Mouse (Mus musculus) frontal cortex, postnatal 14 days (tissue): ENCODE measurements around the gene Pan2.
A peak's percentile ranks its signal among the peaks of the same experiment; 100 is the strongest.
"Not testable (repeated sequence)": the region's sequence is repeated elsewhere in the genome, so short reads cannot be mapped to it uniquely, and the experiment has no call there.

Experiments
- DNase-seq, 2 experiments: peaks; one replicate each; pipeline ENCODE4 v3.0.0; 2022; ENCODE audit warnings: low spot score in 2 of 2

Pan2 gene

DNA sequence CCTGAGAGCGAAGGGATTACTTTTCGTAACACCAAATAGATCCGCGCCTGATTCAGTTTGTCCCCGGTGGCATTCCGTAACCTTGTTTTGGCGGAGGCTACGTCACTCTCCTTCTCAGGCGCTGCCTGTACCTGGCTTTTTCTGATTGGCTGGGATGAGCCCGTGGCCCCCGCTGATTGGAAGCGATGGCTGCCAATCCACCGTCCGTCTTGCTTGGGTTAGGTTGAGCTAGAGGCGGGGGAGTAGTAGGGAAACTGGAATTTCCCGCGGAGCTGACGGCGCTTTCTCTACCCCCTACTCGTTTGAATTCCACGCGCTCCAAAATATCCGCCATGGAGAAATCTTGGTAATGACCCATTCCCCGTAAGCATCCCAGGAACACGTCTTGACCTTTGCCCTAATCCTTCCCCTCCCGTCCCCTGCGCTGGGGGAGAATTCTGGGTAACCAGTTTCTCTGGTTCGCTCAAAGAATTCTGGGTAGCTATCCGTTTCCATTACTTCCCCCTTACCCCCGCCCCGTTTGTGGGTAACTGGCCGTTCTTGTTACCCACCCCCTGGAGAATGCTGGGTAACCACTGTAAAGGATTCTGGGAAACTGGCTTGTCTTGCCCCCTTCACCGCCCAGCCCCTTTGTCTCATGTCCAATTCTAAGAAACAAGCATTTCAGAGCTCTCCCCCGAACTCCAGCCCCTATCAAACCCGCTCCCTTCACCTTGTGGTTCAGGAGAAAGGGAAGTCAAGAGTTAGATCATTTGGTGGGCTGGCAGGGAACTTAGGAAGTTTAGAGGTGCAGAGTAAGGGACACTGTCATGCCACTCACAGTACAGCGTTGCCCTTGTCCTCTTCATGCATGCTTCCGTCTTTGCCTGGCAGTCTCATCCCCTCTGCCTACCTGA, at the start of gene Pan2:
Gene Pan2 (plus strand): TSS at position 210 of the 896 bp plus-strand sequence.
- peak; percentile 100 for DNase-seq

DNA sequence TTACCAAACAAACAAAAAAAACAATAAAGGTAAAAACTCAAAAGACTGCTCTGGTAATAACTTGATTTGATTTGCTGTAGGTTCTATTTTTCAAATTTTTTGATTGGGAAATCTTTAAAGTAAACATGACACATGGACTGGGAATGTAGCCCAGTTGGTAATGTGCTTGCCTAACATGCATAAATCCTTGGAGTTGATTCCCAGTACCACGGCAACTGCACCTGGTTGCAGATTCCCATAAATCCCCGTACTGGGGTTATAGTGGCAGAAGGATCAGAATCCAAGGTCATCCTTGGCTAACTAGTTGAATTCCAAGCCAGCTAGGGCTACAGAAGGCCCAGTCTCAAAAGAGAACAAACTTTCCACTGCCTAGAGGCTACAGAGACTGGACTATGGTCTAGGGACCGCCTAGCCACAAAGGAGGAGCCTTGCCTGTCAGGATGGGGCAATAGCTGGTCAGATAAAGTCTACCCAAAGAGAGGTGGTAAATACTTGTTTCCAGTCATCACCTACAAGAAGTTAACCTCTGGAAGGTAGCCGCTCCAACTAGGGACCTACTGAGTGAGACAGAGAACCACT, 49.4 kb upstream of the Pan2 start, which contains the start of gene Apon:
Gene Apon (plus strand): TSS at position 420 of the 579 bp plus-strand sequence.
- no peak for DNase-seq

DNA sequence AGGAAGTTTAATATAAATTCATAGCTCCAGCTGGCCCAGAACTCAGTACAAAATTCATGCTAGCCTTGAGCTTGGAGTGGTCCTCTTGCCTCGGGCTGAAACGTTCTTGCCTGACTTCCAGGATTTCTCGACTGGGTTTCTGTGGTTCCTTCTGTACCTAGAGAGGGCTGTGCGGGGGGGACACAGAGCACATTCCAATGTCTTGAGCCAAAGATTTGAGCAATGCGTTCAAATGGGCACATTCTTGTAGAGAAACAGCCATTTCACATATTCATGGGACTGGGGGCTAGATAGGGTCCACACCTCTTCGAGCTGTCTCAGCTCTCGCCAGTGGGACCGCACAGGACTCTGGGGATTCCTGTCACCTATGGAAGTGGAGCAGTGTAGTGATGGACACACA, 47.2 kb upstream of the Pan2 start:
- no peak for DNase-seq

DNA sequence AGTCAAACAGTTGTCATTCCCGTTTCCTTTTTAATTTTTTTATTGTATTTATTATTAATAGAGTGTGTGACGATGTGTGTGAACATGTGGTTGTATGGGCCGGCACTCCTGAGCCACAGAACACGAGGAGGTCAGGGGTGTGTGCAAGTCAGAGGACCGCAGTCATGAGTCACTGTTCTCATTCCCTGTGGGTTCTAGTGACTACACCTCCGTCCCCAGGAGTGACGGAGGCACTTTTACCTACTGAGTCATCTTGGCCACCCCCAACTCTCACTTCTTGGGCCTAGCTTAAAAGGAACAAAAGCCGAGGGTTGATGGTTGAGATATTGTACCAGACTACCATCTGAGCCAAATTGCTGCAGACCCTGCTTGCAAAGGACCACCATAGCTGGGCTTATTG, 46.8 kb upstream of the Pan2 start:
- DNase-seq, result no peak

DNA sequence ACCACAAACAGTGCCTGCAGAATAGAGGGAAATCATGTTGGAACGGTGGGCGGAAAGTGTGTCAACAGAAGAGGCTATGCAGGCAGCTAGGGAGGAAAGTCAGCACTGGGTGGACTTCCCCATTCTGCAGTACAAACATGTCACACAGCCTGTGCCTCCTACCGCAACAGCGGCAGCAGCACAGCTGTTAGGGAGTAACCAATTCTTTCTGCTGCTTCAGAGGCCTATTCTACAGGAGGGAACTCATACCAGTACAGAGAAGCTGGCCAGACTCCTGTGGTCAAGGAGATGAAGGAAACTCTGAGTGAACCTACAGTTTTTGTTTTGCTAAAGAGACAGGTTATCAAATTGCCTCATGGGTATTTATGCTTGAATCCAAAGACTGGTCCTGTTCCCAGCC, 44.2 kb upstream of the Pan2 start:
- DNase-seq, result no peak

DNA sequence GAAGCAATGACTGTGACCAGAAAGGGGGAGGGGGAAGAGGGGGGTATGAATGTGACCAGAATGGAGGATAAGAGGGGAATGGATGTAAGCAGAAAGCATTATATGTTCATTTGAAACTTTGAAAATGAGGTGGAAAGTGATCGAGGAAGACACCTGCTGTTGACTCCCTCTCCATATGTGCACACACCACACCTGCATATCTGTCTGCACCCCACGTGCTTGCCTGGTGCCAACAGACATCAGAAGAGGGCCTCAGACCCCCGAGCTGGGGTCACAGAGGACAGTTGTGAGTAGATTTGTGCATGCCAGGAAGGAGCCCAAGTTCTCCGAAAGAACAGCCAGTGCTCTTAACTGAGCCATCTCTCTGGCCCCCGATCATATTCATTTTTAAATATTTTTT, 43.2 kb upstream of the Pan2 start:
- no peak for DNase-seq

DNA sequence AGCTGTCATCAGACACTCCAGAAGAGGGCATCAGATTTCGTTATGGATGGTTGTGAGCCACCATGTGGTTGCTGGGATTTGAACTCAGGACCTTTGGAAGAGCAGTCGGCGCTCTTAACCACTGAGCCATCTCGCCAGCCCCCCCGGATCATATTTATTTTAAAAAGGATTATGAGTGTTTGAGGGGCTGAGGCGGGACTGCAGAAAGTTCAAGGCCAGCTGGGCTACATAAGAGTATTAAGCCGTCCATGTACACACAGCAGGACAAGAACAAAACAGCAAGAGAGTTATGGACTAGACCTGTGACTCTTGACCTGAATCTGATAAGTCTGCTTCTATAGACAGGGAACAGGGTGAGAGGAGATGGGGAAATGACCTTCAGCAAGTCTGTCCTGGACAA, 42.8 kb upstream of the Pan2 start:
- DNase-seq, result not testable (repeated sequence)

DNA sequence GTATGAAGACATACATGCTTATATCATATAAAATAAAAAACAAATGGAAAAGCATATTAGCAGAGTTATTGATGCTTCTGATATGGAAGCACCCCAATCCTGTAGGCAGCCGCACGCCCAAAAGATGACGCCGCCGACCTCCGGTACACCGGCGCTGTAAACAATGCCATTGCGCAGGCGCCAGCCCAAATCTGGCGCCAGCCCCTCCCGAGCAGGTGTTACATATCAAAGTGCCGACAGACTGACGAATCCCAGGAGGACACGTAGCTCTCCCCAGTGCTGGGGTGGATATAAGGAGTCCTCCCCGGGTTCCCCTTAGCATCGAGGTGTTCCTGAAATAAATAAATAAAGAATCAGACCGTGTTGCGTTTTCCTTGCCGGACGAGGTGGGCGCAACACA, 40.8 kb upstream of the Pan2 start:
- DNase-seq, result no peak

DNA sequence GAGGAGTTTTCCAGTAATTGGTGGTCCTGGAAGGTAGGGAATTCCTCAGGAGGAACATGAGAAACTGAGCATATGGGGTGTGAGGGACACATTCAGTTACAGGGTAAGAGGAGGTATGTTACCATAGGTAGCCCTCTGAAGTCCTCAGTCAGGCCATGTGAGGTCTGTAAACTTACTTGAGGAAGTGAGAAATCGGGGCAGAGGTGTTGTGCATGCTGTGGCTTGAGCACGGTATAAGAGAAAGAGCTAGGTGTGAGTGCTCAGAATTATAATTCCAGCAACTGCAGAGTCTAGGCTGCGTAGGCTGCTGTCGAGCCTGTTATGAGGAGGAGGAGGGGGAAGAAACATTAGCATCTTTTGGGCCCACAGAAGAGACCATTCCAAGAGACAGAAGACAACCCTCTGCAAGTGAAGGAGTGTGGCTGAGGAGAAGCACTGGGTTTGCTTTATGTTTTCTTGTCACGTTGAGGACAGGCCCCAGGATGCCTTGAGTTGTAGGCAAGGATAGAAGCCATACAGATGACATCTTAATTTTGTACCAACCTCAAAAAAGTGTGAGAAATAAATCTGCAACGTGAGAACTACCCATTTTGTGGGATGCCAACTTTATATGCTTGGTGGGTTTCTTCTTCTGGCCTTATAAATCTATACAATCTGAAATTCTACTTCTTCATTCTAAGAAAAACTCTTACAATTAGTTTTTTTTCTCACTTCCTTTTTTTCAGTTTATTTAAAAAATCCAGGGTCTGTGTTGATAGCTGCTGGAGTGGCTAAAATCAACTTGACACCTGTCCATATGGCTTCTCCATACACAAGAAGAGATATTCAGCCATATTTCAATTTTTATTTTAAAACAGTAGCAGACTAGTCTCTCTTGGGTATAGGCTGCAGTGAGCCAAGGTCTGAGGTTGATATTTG, 39.5 kb upstream of the Pan2 start:
- DNase-seq, result no peak

DNA sequence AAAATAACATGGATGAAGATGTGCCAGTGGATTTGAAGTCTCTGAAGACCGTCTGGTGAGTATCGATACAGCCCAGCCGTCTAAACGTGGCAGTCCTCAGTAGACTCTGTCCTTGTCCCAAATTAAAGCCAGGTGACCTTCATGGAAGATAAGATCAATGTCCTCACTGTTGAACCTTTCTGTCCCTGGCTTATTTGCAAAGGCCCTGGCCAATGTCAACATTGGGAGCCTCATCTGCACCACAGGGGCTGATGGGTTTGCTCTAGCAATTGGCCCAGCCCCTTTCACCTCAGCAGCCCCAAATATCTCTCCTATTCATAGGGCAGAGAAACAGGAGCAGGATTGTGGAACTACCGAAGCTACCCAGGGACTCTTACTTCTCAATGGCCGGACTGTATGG, 34.8 kb upstream of the Pan2 start, which contains the start of gene Apof:
Gene Apof (plus strand): TSS at position 301 of the 400 bp plus-strand sequence.
- no peak for DNase-seq

DNA sequence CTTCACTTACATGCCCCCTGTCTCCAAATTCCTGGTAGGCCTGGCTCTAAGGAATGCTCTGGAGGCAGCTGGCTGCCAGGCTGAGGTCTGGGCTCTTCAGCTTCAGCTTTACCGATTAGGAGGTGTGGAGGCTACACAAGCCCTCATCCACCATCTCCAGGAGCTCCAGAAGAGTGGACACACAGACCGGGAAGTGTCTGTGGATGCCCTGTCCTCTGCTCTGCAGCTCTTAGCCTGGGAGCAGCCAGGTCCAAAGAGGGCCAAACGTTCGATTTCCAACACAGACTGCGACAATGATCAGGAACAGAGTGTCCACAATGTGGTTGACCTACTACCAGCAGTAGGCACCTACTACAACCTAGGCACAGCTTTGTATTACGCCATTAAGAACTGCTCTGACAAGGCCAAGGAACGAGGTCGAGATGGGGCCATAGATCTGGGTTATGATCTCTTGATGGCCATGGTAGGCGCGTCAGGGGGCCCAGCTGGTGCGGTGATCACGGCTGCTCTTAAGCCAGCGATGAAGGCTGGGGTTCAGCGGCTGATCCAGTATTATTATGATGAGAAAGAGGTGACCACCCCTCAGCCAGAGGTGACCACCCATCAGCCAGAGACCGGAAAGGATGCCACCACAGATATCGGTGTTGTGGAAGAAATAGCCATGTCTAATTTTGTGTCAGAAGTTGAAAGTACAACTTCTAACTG, 33.8 kb upstream of the Pan2 start:
- DNase-seq, result no peak

DNA sequence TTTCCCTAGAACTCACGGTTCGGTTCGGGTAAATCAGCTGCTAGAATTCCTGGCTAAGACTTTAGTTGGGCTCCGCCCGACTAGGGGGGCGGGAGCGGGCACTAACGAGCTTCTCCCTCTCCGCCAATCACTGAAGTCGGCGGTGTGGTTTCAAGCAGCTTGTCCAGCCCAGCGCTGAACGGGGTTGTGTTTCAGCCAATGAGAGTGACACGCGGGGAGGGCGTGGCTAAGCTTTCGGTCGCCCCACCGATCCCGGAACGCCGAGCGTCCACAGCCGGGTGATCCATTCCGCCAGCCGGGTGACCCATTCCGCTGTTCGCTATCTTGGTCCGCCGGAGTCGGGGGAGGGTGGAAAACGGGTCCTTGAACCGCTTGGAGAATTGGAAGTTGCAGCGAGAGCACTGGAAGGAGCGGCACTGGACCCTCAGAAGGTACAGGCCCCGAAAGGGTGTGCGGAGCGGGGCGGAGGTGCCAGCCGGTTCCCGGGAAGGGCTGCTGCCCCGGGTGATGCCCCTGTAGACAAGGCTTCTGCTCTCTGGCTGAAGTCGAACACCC, 32.8 kb upstream of the Pan2 start, which contains the start of gene Stat2:
Gene Stat2 (plus strand): TSS at position 273 of the 555 bp plus-strand sequence.
- peak; percentile 94 to 95 for DNase-seq

DNA sequence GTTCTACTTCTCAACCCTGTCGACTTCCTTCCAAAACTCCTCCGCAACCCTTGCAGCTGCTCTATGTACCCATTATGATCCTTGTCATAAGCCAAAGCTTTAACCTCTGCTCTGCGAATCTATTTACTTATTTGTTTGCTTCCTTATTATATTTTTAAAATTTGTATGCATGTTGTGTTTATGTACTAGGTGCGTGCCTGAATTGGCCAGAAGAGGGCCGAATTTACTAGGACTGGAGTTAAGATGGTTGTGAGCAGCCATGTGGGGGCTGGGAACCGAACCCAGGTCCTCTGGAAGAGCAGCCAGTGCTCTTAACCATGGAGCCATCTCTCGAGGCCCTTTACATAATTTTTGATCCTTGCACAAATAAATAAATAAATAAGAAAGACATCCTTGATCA, 32.3 kb upstream of the Pan2 start:
- DNase-seq, result no peak

DNA sequence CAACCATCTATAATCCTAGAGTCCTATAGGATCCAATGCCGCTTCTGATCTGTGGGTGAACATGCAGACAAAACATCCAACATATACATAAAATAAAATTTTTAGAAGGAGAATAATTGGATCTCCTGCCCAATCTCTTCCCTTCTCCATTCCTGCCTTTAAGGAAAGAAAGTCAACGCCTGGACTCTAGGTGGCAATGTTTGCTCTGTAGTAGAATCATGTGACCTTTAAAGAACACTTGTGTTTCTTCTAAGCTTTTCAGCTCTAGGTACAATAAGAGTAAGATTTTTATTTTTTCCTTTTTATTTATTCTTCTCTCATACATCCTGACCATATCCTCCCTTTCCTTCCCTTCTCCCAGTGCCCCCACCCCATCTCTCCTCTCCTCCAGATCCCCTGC, 31.3 kb upstream of the Pan2 start:
- DNase-seq, result no peak

DNA sequence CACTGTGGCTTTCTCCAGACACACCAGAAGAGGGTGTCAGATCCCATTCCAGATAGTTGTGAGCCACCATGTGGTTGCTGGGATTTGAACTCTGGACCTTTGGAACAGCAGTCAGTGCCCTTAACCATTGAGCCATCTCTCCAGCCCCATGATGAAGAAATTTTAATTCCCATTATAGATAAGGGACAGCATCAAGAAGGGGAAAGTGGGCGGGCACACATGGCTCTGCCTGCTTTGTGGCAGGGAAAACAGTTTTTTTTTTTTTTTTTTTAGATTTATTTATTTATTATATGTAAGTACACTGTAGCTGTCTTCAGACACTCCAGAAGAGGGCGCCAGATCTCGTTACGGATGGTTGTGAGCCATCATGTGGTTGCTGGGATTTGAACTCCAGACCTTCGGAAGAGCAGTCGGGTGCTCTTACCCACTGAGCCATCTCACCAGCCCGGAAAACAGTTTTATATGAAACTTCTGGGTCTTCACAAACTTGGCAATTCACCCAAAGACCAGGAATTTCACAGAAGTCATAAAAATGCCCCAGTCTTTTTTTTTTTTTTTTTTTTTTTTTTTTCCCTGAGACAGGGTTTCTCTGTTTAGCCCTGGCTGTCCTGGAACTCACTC, 30.2 kb upstream of the Pan2 start:
- DNase-seq, result not testable (repeated sequence)

DNA sequence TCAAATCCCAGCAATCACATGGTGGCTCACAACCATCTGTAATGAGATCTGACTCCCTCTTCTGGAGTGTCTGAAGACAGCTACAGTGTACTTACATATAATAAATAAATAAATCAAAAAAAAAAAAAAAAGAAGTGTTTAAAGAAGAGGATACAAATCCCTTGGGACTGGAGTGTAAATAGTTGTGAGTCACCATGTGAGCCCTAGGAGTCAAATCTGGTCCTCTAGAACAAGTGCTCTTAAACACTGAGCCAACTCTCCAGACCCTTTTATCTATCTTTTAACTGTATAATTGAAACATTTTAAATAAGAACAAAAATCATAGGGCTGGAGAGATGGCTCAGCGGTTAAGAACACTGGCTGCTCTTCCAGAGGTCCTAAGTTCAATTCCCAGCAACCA, 27.8 kb upstream of the Pan2 start:
- DNase-seq, result not testable (repeated sequence)

DNA sequence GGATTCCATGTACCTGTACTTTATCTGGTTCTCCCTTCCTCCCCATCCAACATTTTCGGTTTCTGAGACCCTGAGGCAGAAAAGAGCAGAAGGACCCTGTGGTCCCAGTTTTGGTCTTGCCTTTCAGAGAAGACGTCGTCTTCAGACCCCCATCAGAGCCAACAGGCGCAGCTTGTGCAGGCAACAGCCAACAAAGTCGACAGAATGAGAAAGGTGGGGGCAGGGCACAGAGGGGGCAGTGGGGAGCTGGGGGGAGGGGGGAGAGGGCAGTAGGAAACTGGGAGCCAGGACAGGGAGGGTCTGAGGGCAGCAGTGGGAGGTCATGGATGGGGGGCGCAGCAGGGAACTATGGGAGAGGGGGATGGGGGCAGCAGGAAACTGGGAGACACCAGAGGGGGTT, 25.0 kb upstream of the Pan2 start:
- no peak for DNase-seq

DNA sequence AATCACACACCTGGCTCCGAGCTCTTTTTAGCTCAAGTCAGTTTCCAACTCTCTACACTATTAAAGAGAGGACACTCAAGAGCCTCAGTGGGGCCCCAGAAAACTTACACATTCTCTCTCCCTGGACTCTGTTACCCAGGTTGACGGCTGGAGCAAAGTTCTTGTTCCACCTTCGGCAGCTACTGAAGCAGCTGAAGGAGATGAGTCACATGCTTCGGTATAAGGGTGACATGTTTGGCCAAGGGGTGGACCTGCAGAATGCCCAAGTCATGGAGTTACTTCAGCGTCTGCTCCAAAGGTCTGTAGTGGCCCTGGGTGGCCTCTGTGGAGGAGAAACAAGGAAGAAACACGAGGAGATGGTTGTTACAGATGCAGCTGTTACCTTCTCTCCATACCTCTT, 22.2 kb upstream of the Pan2 start:
- no peak for DNase-seq

DNA sequence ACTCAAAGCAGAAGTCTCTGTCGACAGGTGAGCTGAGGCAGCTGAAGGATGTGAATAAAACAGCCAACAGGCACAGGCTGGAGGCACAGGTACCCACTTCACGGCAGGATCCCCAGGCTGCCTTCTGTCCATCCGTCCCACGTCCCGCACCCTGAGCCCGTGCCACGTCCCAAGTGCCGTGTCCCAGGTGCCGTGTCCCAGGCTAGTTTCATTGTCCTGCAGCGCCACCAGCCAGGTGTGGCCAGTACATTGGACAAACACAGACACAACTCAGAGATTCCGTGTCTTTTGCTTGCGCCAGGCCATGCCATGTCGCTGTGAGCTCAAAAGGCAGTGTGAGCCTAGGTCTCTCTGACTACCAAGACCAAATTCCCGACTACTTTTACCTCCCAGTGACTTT, 21.5 kb upstream of the Pan2 start:
- DNase-seq, result no peak

DNA sequence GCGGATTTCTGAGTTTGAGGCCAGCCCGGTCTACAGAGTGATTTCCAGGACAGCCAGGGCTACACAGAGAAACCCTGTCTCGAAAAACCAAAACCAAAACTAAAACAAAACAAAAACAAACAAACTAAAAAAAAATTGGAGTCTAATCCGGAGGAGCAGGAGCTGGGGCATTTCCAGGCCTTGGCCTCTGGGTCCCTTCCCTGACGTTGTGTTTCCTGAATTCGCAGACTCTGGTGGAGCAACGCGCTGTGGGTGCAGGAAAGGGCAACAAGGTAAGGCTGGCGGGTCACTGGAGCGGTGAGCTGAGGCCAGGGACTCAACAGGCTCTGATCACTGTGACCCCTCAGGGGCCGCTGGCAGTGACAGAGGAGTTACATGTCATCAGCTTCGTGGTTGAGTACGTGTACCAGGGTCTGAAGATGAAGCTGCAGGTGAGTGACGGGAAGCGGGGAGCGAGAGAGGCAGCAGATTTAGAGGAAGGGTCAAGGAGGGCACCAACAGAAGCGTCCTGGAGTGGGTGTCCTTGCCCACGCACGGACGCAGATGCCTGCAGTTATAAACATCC, 20.2 kb upstream of the Pan2 start:
- DNase-seq, result no peak
